Mouse (Mus musculus) forebrain, embryonic 16.5 days (tissue): ENCODE measurements around the gene Gse1. TPM values are rescaled to one million over a fixed set of nuclear protein-coding genes. Genes with fewer than 3 reads are reported as not detected.

Experiments
- ATAC-seq: fragments of 200-750 bp; cut with Nextera tagmentation; 2 replicates; pipeline ENCODE4 v1.8.0; 2017; ENCODE audit warnings: mild to moderate bottlenecking, moderate library complexity
- H3K27ac ChIP-seq: fragments of 300-500 bp; sonication (generic); 2 replicates; pipeline ENCODE4 v1.5.1; 2014; ENCODE audit warnings: low read length, control low read depth
- H3K27me3 ChIP-seq: fragments of 300-500 bp; sonication (generic); replicated peaks from 2 replicates; pipeline ENCODE4 v1.6.1; 2014; ENCODE audit warnings: low read length; ENCODE audit not compliant: control insufficient read depth, insufficient read depth
- H3K36me3 ChIP-seq: fragments of 300-500 bp; sonication (generic); 2 replicates; pipeline ENCODE4 v1.6.1; 2014; ENCODE audit not compliant: control insufficient read depth, insufficient read depth
- H3K4me1 ChIP-seq: fragments of 300-500 bp; sonication (generic); replicated peaks from 2 replicates; pipeline ENCODE4 v1.6.1; 2014; ENCODE audit warnings: low read length; ENCODE audit not compliant: control insufficient read depth, insufficient read depth
- H3K4me2 ChIP-seq: fragments of 300-500 bp; sonication (generic); 2 replicates; pipeline ENCODE4 v1.6.1; 2014; ENCODE audit warnings: mild to moderate bottlenecking, low read length, control low read depth
- H3K4me3 ChIP-seq: fragments of 300-500 bp; sonication (generic); replicated peaks from 2 replicates; pipeline ENCODE4 v1.5.1; 2014; ENCODE audit warnings: mild to moderate bottlenecking, low read length, control low read depth
- H3K9ac ChIP-seq: fragments of 300-500 bp; sonication (generic); replicated peaks from 2 replicates; pipeline ENCODE4 v1.6.1; 2014; ENCODE audit warnings: low read depth, low read length, control low read depth
- H3K9me3 ChIP-seq: fragments of 300-500 bp; sonication (generic); 2 replicates; pipeline ENCODE4 v1.6.1; 2016; ENCODE audit warnings: low read length; ENCODE audit not compliant: control insufficient read depth
- WGBS: fragments of 180-500 bp; shearing (Covaris S2); extraction: QIAGEN DNeasy Blood & Tissue Kit; methylation state at CpG from one replicate; pipeline ENCODE4 v1.1.7; 2014; 5-methylcytosine and 5-hydroxymethylcytosine counted together
- polyA plus RNA-seq: library from polyadenylated mRNA; unstranded; fragments of >200 nt; fragmentation: Nextera tagmentation; extraction: Ambion mirVana; gene quantifications from 2 replicates; pipeline ENCODE4 v1.2.1, GENCODE M21; 2015

The Gse1 gene
- polyA plus RNA-seq, 1 experiment from 2014 or later: 34.9 TPM

DNA sequence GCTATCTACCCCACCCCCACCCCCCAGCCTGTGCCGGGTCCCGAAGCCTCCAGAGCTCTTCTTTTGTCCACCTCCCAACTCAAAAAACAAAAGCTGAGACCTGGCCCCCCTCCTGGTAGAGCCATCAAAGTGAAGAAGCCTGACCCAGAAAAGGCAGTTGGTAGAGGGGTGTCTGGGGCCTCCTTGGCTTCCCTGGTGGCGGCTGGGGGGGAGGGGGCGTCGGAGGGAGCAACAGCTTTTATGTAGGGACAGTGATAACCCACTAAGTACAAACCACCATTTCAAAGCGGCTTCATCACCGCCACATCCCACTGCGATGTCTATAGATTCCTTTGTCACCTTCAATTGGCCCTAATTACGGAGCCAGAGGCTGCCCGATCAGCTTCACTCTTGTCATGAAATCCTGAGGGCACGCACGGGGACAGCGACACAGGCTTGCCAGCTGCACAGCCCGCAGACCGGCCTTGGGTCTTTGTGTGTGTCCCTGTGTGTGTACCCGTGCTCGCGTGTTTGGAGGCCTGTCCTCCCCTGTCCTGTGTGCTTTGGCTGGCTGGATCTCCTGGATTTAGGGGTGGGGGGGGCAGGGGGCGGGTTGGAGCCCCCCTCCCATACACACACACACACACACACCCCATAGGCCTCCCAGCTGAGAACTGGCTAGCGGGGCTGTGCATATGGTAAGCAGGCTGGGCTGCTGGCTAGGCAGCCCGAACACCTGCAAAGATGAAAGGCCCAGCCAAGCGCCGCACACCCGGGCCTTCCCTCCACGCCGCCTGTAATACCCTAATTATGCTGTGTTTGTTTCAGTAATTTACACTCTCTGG lies 285.6 kb downstream of the Gse1 start:
- H3K4me2 ChIP-seq: peak overlapping the region; percentile 40
- peak overlapping the region; percentile 44 for H3K9ac ChIP-seq
- H3K27ac ChIP-seq: peak overlapping the region; percentile 91
- H3K36me3 ChIP-seq: no peaks in the 10 kb centered on the region
- H3K9me3 ChIP-seq: no peaks in the 10 kb centered on the region
- H3K27me3 ChIP-seq: no peaks in the 10 kb centered on the region
- peaks cover 98% of the 10 kb centered on the region for H3K4me1 ChIP-seq
- peak; percentile 79 for ATAC-seq
- WGBS: 4% methylated on average over 26 of the region's 26 CpGs
- H3K4me3 ChIP-seq: 0 out of 2 replicates have a peak overlapping the region, but pooled peaks have one; percentile 5

DNA sequence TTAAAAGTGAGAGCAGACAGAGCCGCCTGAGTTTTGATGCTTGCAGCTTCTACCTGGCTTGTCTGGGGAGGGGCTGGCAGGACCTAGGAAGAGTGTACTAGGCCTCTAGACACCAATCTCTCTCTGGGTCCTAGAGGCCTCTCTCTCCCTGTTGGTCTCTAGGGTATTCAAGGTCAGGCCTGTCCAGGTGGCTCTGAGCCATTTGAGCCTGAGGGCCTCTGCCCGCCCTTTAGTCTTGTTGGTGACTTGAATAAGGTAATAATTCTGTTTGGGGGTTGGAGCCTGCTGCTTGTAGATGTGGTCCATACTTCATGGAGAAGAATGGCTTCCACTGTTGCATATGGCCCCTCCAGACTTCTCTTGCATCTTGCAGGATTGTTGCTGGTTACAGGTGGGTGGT lies 287.0 kb downstream of the Gse1 start:
- no peak overlapping the region for H3K4me3 ChIP-seq
- ATAC-seq: no peak
- H3K27ac ChIP-seq: peak overlapping the region; percentile 52
- H3K27me3 ChIP-seq: no peaks in the 10 kb centered on the region
- H3K9me3 ChIP-seq: no peaks in the 10 kb centered on the region
- H3K4me2 ChIP-seq: no peak overlapping the region
- WGBS: 90% methylated on average over 2 of the region's 2 CpGs
- no peaks in the 10 kb centered on the region for H3K36me3 ChIP-seq
- H3K9ac ChIP-seq: no peak overlapping the region
- peaks cover 98% of the 10 kb centered on the region for H3K4me1 ChIP-seq

DNA sequence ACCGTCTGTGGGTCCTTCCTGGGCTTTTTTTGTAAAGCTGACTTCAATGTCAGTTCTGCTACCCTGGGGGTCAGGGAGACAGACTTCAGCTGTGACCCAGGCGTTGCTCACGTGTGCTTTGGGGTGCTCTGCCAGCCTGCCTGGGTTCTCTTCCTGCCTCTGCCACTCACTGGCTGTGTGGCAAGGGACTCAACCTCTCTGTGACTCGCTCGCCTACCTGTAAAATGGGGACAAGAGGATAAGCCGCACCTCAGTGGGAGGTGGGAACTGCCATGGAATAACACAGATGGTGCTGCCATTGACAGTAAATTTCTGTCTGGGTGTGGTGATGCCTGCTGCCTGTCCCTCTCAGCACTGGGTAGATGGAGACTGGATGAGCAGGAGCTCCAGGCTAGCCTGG lies 287.4 kb downstream of the Gse1 start:
- ATAC-seq: no peak
- H3K9ac ChIP-seq: no peak overlapping the region
- H3K4me2 ChIP-seq: no peak overlapping the region
- H3K4me3 ChIP-seq: no peak overlapping the region
- WGBS: 85% methylated on average over 6 of the region's 6 CpGs
- H3K36me3 ChIP-seq: no peaks in the 10 kb centered on the region
- no peaks in the 10 kb centered on the region for H3K9me3 ChIP-seq
- no peak overlapping the region for H3K27ac ChIP-seq
- H3K4me1 ChIP-seq: peaks cover 99% of the 10 kb centered on the region
- no peaks in the 10 kb centered on the region for H3K27me3 ChIP-seq

DNA sequence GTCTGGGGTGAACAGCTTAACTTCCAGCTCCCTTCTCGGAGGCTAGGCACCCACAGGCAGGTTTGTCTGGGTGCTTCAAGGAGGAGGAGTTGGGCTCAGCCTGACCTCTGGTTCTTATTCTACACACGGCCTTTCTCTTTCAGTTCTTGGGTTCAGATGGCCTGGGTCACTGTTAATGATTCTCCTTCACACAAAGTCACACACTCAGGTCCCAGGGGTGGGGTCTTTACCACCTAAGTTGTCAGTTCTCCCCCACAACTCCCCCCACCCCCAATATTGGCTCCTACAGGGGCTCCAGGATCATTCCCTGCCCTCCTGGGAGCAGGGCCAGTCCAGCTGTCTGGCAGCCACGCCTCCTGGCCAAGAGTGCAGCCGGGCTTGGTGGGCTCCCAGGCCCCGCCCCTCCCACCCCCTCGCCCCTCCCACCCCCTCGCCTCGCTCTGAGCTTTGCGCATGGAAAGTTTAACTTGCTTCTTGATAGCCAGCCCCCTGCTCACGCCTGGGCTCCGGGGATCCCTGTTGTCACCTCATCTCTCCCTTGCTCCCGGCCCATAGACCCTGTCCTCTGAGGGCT lies 288.0 kb downstream of the Gse1 start:
- H3K4me1 ChIP-seq: peaks cover 99% of the 10 kb centered on the region
- H3K4me2 ChIP-seq: peak overlapping the region; percentile 28
- H3K4me3 ChIP-seq: no peak overlapping the region
- 12% methylated on average over 12 of the region's 12 CpGs for WGBS
- ATAC-seq: peak; percentile 14; the same call in 1 of the 2 replicates
- H3K9ac ChIP-seq: no peak overlapping the region; the same call in 1 of the 2 replicates
- H3K27me3 ChIP-seq: no peaks in the 10 kb centered on the region
- no peaks in the 10 kb centered on the region for H3K9me3 ChIP-seq
- peak overlapping the region; percentile 31 for H3K27ac ChIP-seq
- no peaks in the 10 kb centered on the region for H3K36me3 ChIP-seq

DNA sequence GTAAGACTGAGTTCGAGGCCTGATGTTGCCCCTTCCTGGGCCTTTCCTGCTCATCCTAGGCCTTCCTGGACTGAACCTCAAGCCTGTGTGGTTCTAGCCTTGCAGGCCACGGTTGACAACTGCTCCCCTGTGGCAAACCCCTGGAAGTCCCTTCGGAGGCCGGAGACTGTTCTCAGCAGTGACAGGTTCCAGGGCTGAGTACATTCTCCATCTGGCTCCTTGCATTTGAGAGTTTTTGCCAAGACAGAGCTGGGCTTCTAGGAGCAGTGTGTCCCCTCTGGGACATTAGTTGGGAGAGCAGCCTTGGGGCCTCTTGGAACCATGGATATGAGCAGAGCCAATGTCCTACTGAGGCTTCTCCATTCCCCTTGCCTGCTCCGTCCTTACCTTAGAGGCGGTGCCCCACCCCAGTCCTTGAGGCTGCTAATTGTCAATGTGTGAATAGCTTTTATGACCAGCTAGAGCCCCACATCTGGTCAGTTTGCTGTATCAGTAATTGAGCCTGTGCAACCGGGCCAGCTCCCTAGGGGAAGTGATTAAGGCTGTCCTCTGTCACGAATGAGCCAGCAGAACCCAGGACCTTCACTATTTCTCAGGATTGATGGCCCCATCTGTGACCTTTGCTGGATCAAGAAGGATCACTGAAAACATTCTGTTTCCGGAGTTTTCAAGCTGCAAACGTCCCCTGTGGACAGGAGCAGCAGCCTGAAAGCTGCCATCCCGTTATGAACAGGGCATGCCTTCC lies 289.6 kb downstream of the Gse1 start:
- Histone ChIP-seq H3K4me1 (peaks cover 97% of the 10 kb centered on the region), H3K4me2 (no peak overlapping the region), H3K27me3 (no peaks in the 10 kb centered on the region), H3K4me3 (no peak overlapping the region), H3K27ac (0 out of 2 replicates have a peak overlapping the region, but pooled peaks have one; percentile 16), H3K36me3 (no peaks in the 10 kb centered on the region), H3K9me3 (no peaks in the 10 kb centered on the region), H3K9ac (0 out of 2 replicates have a peak overlapping the region, but pooled peaks have one; percentile 11)
- 43% methylated on average over 11 of the region's 11 CpGs for WGBS
- ATAC-seq: no peak

DNA sequence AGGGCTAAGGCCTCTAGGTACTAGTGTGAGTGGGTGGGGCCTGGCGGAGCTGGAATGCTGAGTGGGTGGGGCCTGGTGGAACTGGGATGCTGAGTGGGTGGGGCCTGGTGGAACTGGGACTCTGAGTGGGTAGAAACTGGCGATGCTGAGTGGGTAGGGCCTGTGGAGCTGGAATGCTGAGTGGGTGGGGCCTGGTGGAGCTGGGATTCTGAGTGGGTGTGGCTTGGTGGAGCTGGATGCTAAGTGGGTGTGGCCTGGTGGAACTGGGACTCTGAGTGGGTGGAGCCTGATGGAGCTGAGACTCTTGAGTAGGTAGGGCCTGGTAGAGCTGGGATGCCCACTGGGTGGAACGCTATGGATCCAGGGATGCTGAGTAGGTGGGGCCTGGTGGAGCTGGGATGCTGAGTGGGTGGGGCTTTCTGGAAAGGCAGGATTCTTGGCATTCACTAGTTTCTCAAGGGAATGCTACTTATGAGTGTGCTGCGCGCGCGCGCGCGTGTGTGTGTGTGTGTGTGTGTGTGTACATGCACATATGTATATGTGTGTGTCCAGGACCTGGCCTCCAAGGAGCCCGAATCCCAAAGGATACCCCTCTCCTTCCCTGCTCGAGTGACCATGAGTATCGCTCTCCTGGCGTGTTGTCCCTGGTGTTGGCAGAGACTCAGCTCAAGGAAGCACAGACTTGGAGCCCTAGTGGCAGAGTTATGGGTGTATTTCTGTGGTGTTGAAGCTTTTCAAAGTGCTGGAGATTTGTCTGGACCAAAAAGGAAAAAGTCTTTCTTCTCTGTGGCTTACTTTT lies 290.7 kb downstream of the Gse1 start:
- WGBS: 59% methylated on average over 14 of the region's 14 CpGs
- Histone ChIP-seq H3K9me3 (no peaks in the 10 kb centered on the region), H3K36me3 (no peaks in the 10 kb centered on the region), H3K27me3 (no peaks in the 10 kb centered on the region), H3K27ac (no peak overlapping the region), H3K4me1 (peaks cover 95% of the 10 kb centered on the region), H3K9ac (no peak overlapping the region), H3K4me3 (no peak overlapping the region), H3K4me2 (no peak overlapping the region)
- no peak for ATAC-seq

GRCm38 (mm10) chr8:120520287-120520686 lies 292.0 kb downstream of the Gse1 start:
- H3K4me3 ChIP-seq: no peak overlapping the region
- H3K36me3 ChIP-seq: no peaks in the 10 kb centered on the region
- no peak for ATAC-seq
- H3K27ac ChIP-seq: peak overlapping the region; percentile 93
- no peaks in the 10 kb centered on the region for H3K27me3 ChIP-seq
- H3K9me3 ChIP-seq: no peaks in the 10 kb centered on the region
- 65% methylated on average over 15 of the region's 15 CpGs for WGBS
- H3K4me2 ChIP-seq: no peak overlapping the region
- H3K9ac ChIP-seq: no peak overlapping the region; the same call in 1 of the 2 replicates
- H3K4me1 ChIP-seq: peaks cover 96% of the 10 kb centered on the region

GRCm38 (mm10) chr8:120520707-120521590 lies 292.7 kb downstream of the Gse1 start:
- ATAC-seq: peak; percentile 85
- Histone ChIP-seq H3K4me3 (no peak overlapping the region), H3K9me3 (no peaks in the 10 kb centered on the region), H3K4me1 (peaks cover 96% of the 10 kb centered on the region), H3K36me3 (no peaks in the 10 kb centered on the region), H3K9ac (peak overlapping the region; percentile 42), H3K4me2 (peak overlapping the region; percentile 40), H3K27ac (peak overlapping the region; percentile 93), H3K27me3 (no peaks in the 10 kb centered on the region)
- 3% methylated on average over 20 of the region's 20 CpGs for WGBS
